Mouse (Mus musculus) G1E (cell line): ENCODE data around the gene Myb. TPM values are rescaled to one million over a fixed set of nuclear protein-coding genes. Genes with fewer than 3 reads are reported as not detected.

Experiments used
- ATAC-seq: 2 replicates; pipeline ENCODE4 v1.8.0; 2016; ENCODE audit warnings: mild to moderate bottlenecking; ENCODE audit not compliant: insufficient number of reproducible peaks, poor library complexity, low FRiP score, severe bottlenecking; ENCODE audit errors: extremely low read depth
- DNase-seq: peaks from one replicate; pipeline ENCODE4 v3.0.0; 2012; ENCODE audit warnings: low spot score
- H3K27me3 ChIP-seq: 2 replicates; pipeline ENCODE4 v1.6.1; 2012; ENCODE audit warnings: mild to moderate bottlenecking, low read length, inconsistent platforms; ENCODE audit not compliant: insufficient read depth
- H3K36me3 ChIP-seq: replicated peaks from 2 replicates; pipeline ENCODE3; 2012; ENCODE audit warnings: mild to moderate bottlenecking, inconsistent platforms
- H3K4me1 ChIP-seq: 2 replicates; pipeline ENCODE4 v1.6.1; 2012; ENCODE audit warnings: low read depth, low read length, inconsistent platforms, mixed read lengths; ENCODE audit not compliant: insufficient read depth
- H3K4me3 ChIP-seq: 2 replicates; pipeline ENCODE4 v1.5.1; 2012; ENCODE audit warnings: low read depth, mild to moderate bottlenecking, inconsistent platforms, low read length, moderate library complexity, mixed read lengths
- H3K9me3 ChIP-seq: replicated peaks from 2 replicates; pipeline ENCODE4 v1.6.1; 2012; ENCODE audit warnings: inconsistent platforms
- CTCF ChIP-seq: IDR thresholded peaks from 2 replicates; pipeline ENCODE4 v1.5.1; 2012; ENCODE audit warnings: low read depth, low read length, inconsistent platforms, mixed read lengths
- GATA1 ChIP-seq: IDR thresholded peaks from 2 replicates; pipeline ENCODE4 v1.6.1; 2012; ENCODE audit warnings: borderline replicate concordance, low read length, inconsistent platforms, mixed read lengths
- GATA2 ChIP-seq: IDR thresholded peaks from 2 replicates; pipeline ENCODE4 v1.6.1; 2012; ENCODE audit warnings: low read depth, low read length, inconsistent platforms, borderline replicate concordance
- POLR2AphosphoS5 ChIP-seq: IDR thresholded peaks from 2 replicates; pipeline ENCODE4 v1.6.1; 2012; ENCODE audit warnings: low read depth, low read length, inconsistent platforms; ENCODE audit not compliant: insufficient replicate concordance
- TAL1 ChIP-seq: conservative IDR thresholded peaks from 2 replicates; pipeline ENCODE4 v1.6.1; 2012; ENCODE audit warnings: low read depth, low read length, inconsistent platforms, mixed read lengths
- polyA plus RNA-seq: library from polyadenylated mRNA; stranded (reverse); fragments of >175 nt; gene quantifications from 2 replicates; pipeline ENCODE4 v1.2.3, GENCODE M21; 2012
- total RNA-seq, 2 experiments: library from RNA; stranded (forward) in 1 of 2; stranded (reverse) in 1 of 2; fragments of 200-1000 nt in 1 of 2; fragments of >200 nt in 1 of 2; fragmentation: Nextera tagmentation in 1 of 2; gene quantifications; 2 replicates each; pipeline ENCODE4 v1.2.3; 2014 to 2017

Myb gene
- total and polyA plus RNA-seq, 3 experiments = 49.3 to 399 (median 268) TPM

DNA sequence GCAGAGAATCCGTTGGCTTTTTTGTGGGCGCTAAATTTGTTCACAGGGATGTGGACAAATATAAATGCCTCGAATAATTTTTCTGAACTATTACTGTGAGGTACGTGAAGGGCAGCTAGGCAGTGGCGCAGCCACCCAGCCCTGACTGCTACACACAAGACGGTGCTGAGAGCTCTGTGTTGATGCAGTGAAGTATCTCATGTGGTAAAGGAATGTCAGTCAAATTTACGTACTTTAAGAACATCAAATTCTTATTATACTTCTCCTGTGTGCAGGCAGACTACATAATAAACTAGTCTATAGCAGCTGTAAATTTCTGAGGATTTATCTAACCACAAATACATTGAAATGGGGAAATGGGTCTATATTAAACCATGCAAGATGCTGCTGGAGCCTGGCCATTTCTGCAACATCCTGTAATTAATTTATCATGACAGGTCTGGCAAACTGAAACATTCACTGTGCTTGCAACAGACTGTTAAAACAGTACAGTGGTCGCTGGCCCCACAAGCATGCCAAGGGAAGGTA is 77.3 kb downstream of the Myb start:
- Histone ChIP-seq H3K9me3 (no peaks in the 10 kb centered on the region), H3K27me3 (no peaks in the 10 kb centered on the region), H3K36me3 (peaks cover 9% of the 10 kb centered on the region), H3K4me3 (no peak overlapping the region), H3K4me1 (peaks cover 13% of the 10 kb centered on the region)
- ATAC-seq = no peak
- DNase-seq = no peak
- TF ChIP-seq GATA1 = no peak
- TF ChIP-seq CTCF = no peak
- no peak for TF ChIP-seq GATA2
- TF ChIP-seq POLR2AphosphoS5 = no peak
- no peak for TF ChIP-seq TAL1

DNA sequence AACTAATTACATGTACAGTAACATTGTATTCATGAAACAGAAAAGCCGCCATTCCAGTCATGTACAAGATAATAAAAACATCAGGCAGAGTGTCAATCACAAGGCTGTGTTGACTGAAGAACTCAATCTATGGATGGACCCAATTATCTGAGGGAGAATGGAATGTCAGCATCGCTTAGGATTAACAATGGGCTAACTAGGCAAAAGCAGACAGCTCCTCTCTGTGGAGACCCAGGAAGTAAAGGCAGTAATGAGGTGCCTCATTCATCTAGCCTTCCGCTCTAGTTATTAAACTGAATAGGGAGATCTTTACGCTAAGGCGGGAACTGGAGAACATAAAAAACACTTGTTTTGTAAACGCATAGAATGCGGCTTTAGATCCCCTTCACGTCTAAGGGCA is 78.3 kb downstream of the Myb start:
- Histone ChIP-seq H3K36me3 (peaks cover 14% of the 10 kb centered on the region), H3K27me3 (no peaks in the 10 kb centered on the region), H3K9me3 (no peaks in the 10 kb centered on the region), H3K4me3 (no peak overlapping the region), H3K4me1 (peaks cover 13% of the 10 kb centered on the region)
- DNase-seq (no peak), ATAC-seq (no peak)
- TF ChIP-seq GATA1 (no peak), CTCF (no peak), POLR2AphosphoS5 (no peak), TAL1 (no peak), GATA2 (no peak)

DNA sequence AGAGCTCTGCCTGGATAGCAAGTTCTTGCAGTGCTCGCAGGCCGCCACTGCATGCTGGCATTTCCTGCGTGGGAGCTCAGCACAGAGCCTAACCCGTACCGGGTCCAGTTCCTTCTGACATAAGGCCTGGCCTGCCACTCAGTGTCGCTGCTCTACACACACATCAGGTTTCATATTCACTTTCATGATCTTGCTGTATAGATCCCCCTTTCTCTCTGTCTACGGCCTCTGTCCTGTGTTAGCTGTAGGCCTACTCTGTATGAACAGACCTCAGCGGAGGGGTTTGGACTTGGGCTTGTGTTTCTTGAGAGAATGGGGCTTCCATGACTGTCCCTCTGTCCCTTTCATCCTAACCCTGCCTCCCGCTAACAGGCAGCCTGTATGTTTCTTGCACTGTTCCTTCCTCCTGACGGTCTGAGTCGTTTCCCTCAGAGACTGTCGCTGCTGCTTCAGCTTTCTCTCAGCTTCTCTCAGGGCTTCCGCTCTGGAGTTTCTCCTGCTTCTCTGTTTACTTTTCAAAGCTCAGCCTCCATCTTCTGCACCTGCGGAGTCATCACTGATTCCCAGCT is 83.5 kb downstream of the Myb start:
- peaks cover 15% of the 10 kb centered on the region for H3K4me1 ChIP-seq
- ATAC-seq = no peak
- H3K4me3 ChIP-seq = no peak overlapping the region
- peaks cover 42% of the 10 kb centered on the region for H3K36me3 ChIP-seq
- H3K27me3 ChIP-seq = no peaks in the 10 kb centered on the region
- TF ChIP-seq GATA2 = no peak
- no peak for TF ChIP-seq GATA1
- no peak for TF ChIP-seq TAL1
- no peak for TF ChIP-seq CTCF
- TF ChIP-seq POLR2AphosphoS5 = no peak
- DNase-seq = no peak
- no peaks in the 10 kb centered on the region for H3K9me3 ChIP-seq

DNA sequence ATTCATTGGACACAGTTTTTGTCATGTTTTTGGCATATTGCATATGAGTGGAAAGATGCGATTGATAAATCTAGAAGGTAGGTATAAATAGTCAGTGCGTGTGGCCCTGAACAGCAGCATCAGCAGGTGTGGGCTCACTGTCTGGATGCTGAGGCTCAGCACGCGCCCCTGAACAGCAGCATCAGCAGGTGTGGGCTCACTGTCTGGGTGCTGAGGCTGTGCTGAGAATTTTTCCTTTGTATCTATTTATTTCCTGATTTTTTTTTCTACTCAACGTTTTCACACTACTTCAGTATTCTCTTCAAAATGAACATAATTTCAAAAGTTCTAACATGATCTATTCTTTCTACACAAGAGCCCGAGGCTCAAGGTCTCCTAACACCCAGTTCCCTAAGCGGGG is 84.1 kb downstream of the Myb start:
- peaks cover 18% of the 10 kb centered on the region for H3K4me1 ChIP-seq
- no peaks in the 10 kb centered on the region for H3K9me3 ChIP-seq
- H3K36me3 ChIP-seq = peaks cover 42% of the 10 kb centered on the region
- ATAC-seq (no peak), DNase-seq (no peak)
- H3K4me3 ChIP-seq = no peak overlapping the region
- TF ChIP-seq TAL1 = no peak
- no peak for TF ChIP-seq GATA1
- no peak for TF ChIP-seq POLR2AphosphoS5
- TF ChIP-seq GATA2 = no peak
- no peak for TF ChIP-seq CTCF
- H3K27me3 ChIP-seq = no peaks in the 10 kb centered on the region

DNA sequence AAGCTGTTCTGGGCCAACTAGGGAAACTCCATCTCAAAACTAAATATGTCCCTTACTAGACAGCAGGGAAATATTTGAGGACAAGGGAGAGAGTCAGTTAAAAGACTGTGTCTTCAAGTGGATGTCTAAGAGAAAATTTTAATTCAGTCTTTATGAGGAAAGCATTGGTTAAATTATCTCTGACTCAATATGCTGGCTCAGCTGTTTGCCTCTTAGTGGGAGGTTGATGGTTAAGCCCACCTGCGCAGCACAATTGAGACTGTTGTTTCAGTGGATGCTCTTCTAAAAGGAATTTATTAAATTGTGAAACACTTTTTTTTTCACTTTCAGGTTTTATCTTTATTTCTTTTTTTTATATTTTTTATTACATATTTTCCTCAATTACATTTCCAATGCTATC is 84.6 kb downstream of the Myb start:
- TF ChIP-seq GATA2 = no peak
- no peak for TF ChIP-seq POLR2AphosphoS5
- no peak for TF ChIP-seq TAL1
- no peak for TF ChIP-seq GATA1
- TF ChIP-seq CTCF = no peak
- no peaks in the 10 kb centered on the region for H3K9me3 ChIP-seq
- H3K36me3 ChIP-seq = peaks cover 42% of the 10 kb centered on the region
- no peak for DNase-seq
- H3K27me3 ChIP-seq = no peaks in the 10 kb centered on the region
- no peak overlapping the region for H3K4me3 ChIP-seq
- H3K4me1 ChIP-seq = peaks cover 22% of the 10 kb centered on the region
- no peak for ATAC-seq

Other genes starting within 250 kb of the Myb start
- gene Ahi1, start 208.4 kb downstream of the Myb start, total RNA-seq (2014; fragmentation: Nextera tagmentation) = 46.8 and 48.7 TPM in 2 replicates
- gene Ahi1, start 208.4 kb downstream of the Myb start, total RNA-seq (2017) = 16.3 and 17.2 TPM in 2 replicates
- 6.2 and 6.5 TPM in 2 replicates for gene Ahi1, start 208.4 kb downstream of the Myb start, polyA plus RNA-seq
- gene Hbs1l, start 135.0 kb upstream of the Myb start, total RNA-seq (2014; fragmentation: Nextera tagmentation) = 153 and 180 TPM in 2 replicates
- gene Hbs1l, start 135.0 kb upstream of the Myb start, total RNA-seq (2017) = 150 and 153 TPM in 2 replicates
- 52.5 and 132 TPM in 2 replicates for gene Hbs1l, start 135.0 kb upstream of the Myb start, polyA plus RNA-seq
- not detected in 2 replicates for gene Aldh8a1, start 216.3 kb upstream of the Myb start, total RNA-seq (2014; fragmentation: Nextera tagmentation)
- 0.22 and 0.29 TPM in 2 replicates for gene Aldh8a1, start 216.3 kb upstream of the Myb start, total RNA-seq (2017)
- gene Aldh8a1, start 216.3 kb upstream of the Myb start, polyA plus RNA-seq = not detected in 2 replicates